Mouse (Mus musculus) myocyte (in vitro differentiated cells): ENCODE results near the gene Fam222a.

Experiments used
- CEBPB ChIP-seq: IDR thresholded peaks from 2 replicates; pipeline ENCODE4 v1.6.1; 2011; ENCODE audit warnings: mild to moderate bottlenecking, moderate library complexity; ENCODE audit not compliant: poor library complexity, insufficient read depth, severe bottlenecking
- E2F4 ChIP-seq: IDR thresholded peaks from one replicate; pipeline ENCODE4 v1.6.1; 2011; ENCODE audit warnings: mild to moderate bottlenecking, control low read depth, moderate library complexity; ENCODE audit not compliant: insufficient read depth
- MAX ChIP-seq: IDR thresholded peaks from one replicate; pipeline ENCODE4 v1.6.1; 2011; ENCODE audit warnings: low read depth, mild to moderate bottlenecking, control low read depth
- MYOD1 ChIP-seq, 3 experiments: IDR thresholded peaks; one replicate each; pipeline ENCODE4 v1.6.1; 2011; ENCODE audit warnings: control low read depth in 2 of 3, low read depth in 2 of 3, mild to moderate bottlenecking in 2 of 3, moderate library complexity in 1 of 3; ENCODE audit not compliant: insufficient read length in 2 of 3, control insufficient read depth in 1 of 3
- MYOG ChIP-seq, 3 experiments: IDR thresholded peaks; one replicate each; pipeline ENCODE4 v1.6.1; 2011; ENCODE audit warnings: control low read depth in 2 of 3, low read depth in 2 of 3, mild to moderate bottlenecking in 2 of 3; ENCODE audit not compliant: insufficient read length in 2 of 3, control insufficient read depth in 1 of 3, insufficient read depth in 1 of 3
- POLR2A ChIP-seq: IDR thresholded peaks from one replicate; pipeline ENCODE4 v1.6.1; 2011; ENCODE audit warnings: low read depth, mild to moderate bottlenecking, control low read depth, moderate library complexity; ENCODE audit not compliant: insufficient read length
- POLR2AphosphoS2 ChIP-seq: IDR thresholded peaks from one replicate; pipeline ENCODE4 v1.6.1; 2011; ENCODE audit warnings: low read depth, control low read depth; ENCODE audit not compliant: insufficient read length
- REST ChIP-seq: IDR thresholded peaks from one replicate; pipeline ENCODE4 v1.6.1; 2011; ENCODE audit warnings: mild to moderate bottlenecking, control low read depth, moderate library complexity; ENCODE audit not compliant: insufficient read depth, insufficient read length
- SRF ChIP-seq: IDR thresholded peaks from one replicate; pipeline ENCODE4 v1.6.1; 2011; ENCODE audit warnings: low read depth; ENCODE audit not compliant: control insufficient read depth, insufficient read length
- TCF12 ChIP-seq: IDR thresholded peaks from one replicate; pipeline ENCODE4 v1.6.1; 2011; ENCODE audit warnings: mild to moderate bottlenecking, control low read depth; ENCODE audit not compliant: poor library complexity, insufficient read depth, severe bottlenecking
- TCF3 ChIP-seq: IDR thresholded peaks from one replicate; pipeline ENCODE4 v1.6.1; 2011; ENCODE audit warnings: low read depth, control low read depth; ENCODE audit not compliant: insufficient read length
- USF1 ChIP-seq: IDR thresholded peaks from one replicate; pipeline ENCODE4 v1.6.1; 2011; ENCODE audit warnings: low read depth, mild to moderate bottlenecking, control low read depth, moderate library complexity

DNA sequence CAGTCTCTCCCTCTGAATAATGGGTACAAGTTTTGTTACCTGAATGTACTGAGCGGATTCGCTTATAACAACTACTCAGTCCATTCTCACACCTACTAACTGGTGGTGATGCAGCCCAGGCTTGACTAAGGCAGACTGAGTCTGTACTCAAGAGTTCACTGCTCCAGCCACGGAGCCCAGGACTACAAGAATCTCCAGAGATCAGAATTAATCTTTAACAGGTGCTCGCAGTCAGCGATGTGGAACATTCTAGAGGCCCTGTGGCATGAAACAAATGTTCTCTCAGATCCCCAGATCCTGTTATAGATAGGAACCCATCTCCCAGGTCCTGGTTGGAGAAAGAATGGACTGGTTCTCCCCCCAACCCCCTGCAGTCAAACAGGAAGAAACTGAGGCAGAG is 87.9 kb downstream of the Fam222a start:
- TF ChIP-seq POLR2A (no peak), MAX (no peak), MYOG (IDR thresholded peaks at IDR 0.05; ENCODE audit: control insufficient read depth in 1 of 3, insufficient read depth in 1 of 3, insufficient read length in 2 of 3, low read depth in 2 of 3) (no peak), USF1 (no peak), TCF12 (no peak), MYOD1 (IDR thresholded peaks at IDR 0.05; ENCODE audit: control insufficient read depth in 1 of 3, insufficient read length in 2 of 3, low read depth in 2 of 3) (no peak), E2F4 (no peak), POLR2AphosphoS2 (no peak), TCF3 (no peak), SRF (no peak), REST (no peak), CEBPB (no peak)
